Mouse (Mus musculus) bone marrow, adult 2 months (tissue): ENCODE results near the gene Trap1. TPM values are rescaled to one million over a fixed set of nuclear protein-coding genes. Genes with fewer than 3 reads are reported as not detected.
A peak's percentile ranks its signal among the peaks of the same experiment; 100 is the strongest.

Experiments
- H3K27ac ChIP-seq: fragments of 200-500 bp; 2 replicates; pipeline ENCODE4 v1.5.1; 2012; ENCODE audit warnings: low read depth, mild to moderate bottlenecking, control low read depth, inconsistent platforms, low read length; ENCODE audit not compliant: control insufficient read depth, poor library complexity, insufficient read depth
- H3K4me1 ChIP-seq: fragments of 200-500 bp; 2 replicates; pipeline ENCODE4 v1.6.1; 2011; ENCODE audit warnings: low read length; ENCODE audit not compliant: control insufficient read depth, insufficient read depth
- H3K4me3 ChIP-seq: fragments of 200-500 bp; replicated peaks from 2 replicates; pipeline ENCODE3; 2011; ENCODE audit warnings: mild to moderate bottlenecking, low read depth, low read length, control low read depth; ENCODE audit not compliant: control insufficient read depth
- CTCF ChIP-seq: fragments of 200-500 bp; IDR thresholded peaks from 2 replicates; pipeline ENCODE4 v1.5.1; 2011; ENCODE audit warnings: low read length, control low read depth; ENCODE audit not compliant: control insufficient read depth, insufficient read depth
- POLR2A ChIP-seq: fragments of 200-500 bp; IDR thresholded peaks from 2 replicates; pipeline ENCODE4 v1.6.1; 2011; ENCODE audit warnings: low read depth, mild to moderate bottlenecking, control low read depth, low read length, borderline replicate concordance; ENCODE audit not compliant: control insufficient read depth
- WGBS: fragments of 180-500 bp; shearing (Covaris S2); methylation state at CpG from one replicate; pipeline ENCODE4 v1.1.7; 2018; 5-methylcytosine and 5-hydroxymethylcytosine counted together
- polyA plus RNA-seq: library from polyadenylated mRNA; stranded (reverse); fragments of >200 nt; gene quantifications from 2 replicates; pipeline ENCODE4 v1.2.4, GENCODE M21; 2011; ENCODE audit warnings: low replicate concordance; ENCODE audit not compliant: missing spikeins, insufficient read depth, insufficient read length

The Trap1 gene
- polyA plus RNA-seq, 1 experiment: 47.1 TPM

- Histone ChIP-seq H3K4me1 (no peaks in the 10 kb centered on the region; the same call in 1 of the 2 replicates), H3K4me3 (no peak overlapping the region), H3K27ac (no peak overlapping the region)
- TF ChIP-seq CTCF: no peak
- no peak for TF ChIP-seq POLR2A
- 89% methylated on average over 5 of the region's 5 CpGs for WGBS
These were observed 63.5 kb downstream of the Trap1 start for GRCm38 (mm10) chr16:4014040-4014668.

GRCm38 (mm10) chr16:4012882-4013570, 64.6 kb downstream of the Trap1 start:
- no peaks in the 10 kb centered on the region; the same call in 1 of the 2 replicates for H3K4me1 ChIP-seq
- H3K4me3 ChIP-seq: no peak overlapping the region
- TF ChIP-seq POLR2A (no peak), CTCF (no peak)
- H3K27ac ChIP-seq: peak overlapping the region; percentile 34; the same call in 1 of the 2 replicates
- WGBS: 59% methylated on average over 4 of the region's 4 CpGs

- Histone ChIP-seq H3K27ac (peak within 1 kb of the TSS; percentile 76), H3K4me1 (no peaks in the 10 kb centered on the region), H3K4me3 (peak within 1 kb of the TSS; percentile 71)
- 1% methylated on average over 58 of the region's 58 CpGs for WGBS
- TF ChIP-seq CTCF (peak; percentile 11; the same call in 1 of the 2 replicates), POLR2A (peak; percentile 73; the same call in 1 of the 2 replicates)
These were observed 73.9 kb downstream of the Trap1 start, which contains the start of gene Slx4 for GRCm38 (mm10) chr16:4003489-4004398. Slx4 (minus strand) TSS chr16:4003770.

Other genes starting within 250 kb of the Trap1 start
- not detected in 2 replicates for gene Olfr15, start 246.9 kb downstream of the Trap1 start, polyA plus RNA-seq
- 0.42 and 0.70 TPM in 2 replicates for gene Zfp174, start 230.6 kb downstream of the Trap1 start, polyA plus RNA-seq
- 14.0 and 42.4 TPM in 2 replicates for gene Naa60, start 205.5 kb downstream of the Trap1 start, polyA plus RNA-seq
- gene Zfp597, start 193.3 kb downstream of the Trap1 start, polyA plus RNA-seq: 4.8 and 19.2 TPM in 2 replicates
- not detected in 2 replicates for gene Gm20695, start 193.2 kb downstream of the Trap1 start, polyA plus RNA-seq
- 4.3 and 8.0 TPM in 2 replicates for gene 1700037C18Rik, start 169.1 kb downstream of the Trap1 start, polyA plus RNA-seq
- gene Cluap1, start 169.0 kb downstream of the Trap1 start, polyA plus RNA-seq: 5.5 and 12.5 TPM in 2 replicates
- gene Nlrc3, start 101.2 kb downstream of the Trap1 start, polyA plus RNA-seq: 2.9 and 3.0 TPM in 2 replicates
- gene Slx4, start 74.1 kb downstream of the Trap1 start, polyA plus RNA-seq: 9.5 and 14.5 TPM in 2 replicates
- 1.2 TPM in 1 of 2 replicates, not detected in the other for gene Dnase1, start 40.9 kb downstream of the Trap1 start, polyA plus RNA-seq
- 25.9 and 42.5 TPM in 2 replicates for gene Crebbp, start 136.2 kb upstream of the Trap1 start, polyA plus RNA-seq